Mouse (Mus musculus): ENCODE data around the gene Adamts18. TPM values are rescaled to one million over a fixed set of nuclear protein-coding genes. Genes with fewer than 3 reads are reported as not detected.

Adamts18 gene
- polyA plus RNA-seq, 1 experiment, result 1.1 TPM

DNA sequence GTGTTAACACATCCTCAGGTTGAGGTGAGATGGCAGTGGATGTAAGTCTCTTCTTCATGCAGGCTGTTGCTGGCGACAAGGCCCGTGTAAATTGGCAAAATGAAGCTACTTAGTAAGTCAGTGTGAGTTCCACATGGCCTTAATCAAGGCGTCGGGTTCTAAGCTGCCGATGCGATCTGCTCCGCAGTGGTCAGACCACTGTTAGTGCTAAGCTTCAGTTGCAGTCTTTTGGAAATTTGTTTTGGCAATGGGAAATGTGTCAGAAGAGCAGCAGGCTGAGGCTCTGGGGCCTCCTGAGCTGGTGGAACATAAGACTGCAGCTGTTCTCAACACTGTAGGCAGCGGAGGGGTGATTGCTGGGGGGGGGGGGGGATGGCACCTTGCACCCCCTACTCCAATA is 182.6 kb downstream of the Adamts18 start:
- Histone ChIP-seq H3K4me3 (ENCODE audit: low read depth, low read length) (no peak overlapping the region), H3K27ac (ENCODE audit: insufficient read depth, low read depth, low read length) (no peak overlapping the region), H3K36me3 (ENCODE audit: control insufficient read depth, insufficient read depth, low read length) (no peaks in the 10 kb centered on the region), H3K27me3 (ENCODE audit: control insufficient read depth, insufficient read depth, low read length) (no peaks in the 10 kb centered on the region), H3K4me1 (ENCODE audit: control insufficient read depth, insufficient read depth, insufficient read length, low read length) (no peaks in the 10 kb centered on the region)
- no peak for TF ChIP-seq CTCF (IDR thresholded peaks at IDR 0.05; ENCODE audit: extremely low read depth, insufficient read length, insufficient replicate concordance, low read depth, low read length)
- no peak for TF ChIP-seq POLR2A (IDR thresholded peaks at IDR 0.05; ENCODE audit: low read depth, low read length)
- 77% methylated on average over 8 of the region's 8 CpGs for WGBS

DNA sequence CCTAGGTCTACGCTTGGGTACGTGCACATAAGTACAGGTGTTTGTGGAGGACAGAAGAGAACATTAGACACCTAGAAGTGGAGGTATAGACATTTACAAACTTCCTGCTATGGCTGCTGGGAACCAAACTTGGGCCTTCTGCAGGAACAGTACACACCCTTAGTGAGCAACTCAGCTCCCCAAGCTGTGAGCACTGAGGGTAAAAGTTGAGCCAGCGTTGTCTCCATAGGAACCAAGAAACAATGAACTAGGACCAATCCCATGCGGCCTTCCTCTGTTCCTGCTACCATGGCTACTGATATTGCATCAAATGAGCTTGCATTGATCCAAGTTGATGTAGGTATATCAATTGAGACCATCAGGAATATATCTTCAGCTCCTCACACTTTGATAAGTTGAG is 183.5 kb downstream of the Adamts18 start:
- TF ChIP-seq POLR2A (IDR thresholded peaks at IDR 0.05; ENCODE audit: low read depth, low read length) (no peak), CTCF (IDR thresholded peaks at IDR 0.05; ENCODE audit: extremely low read depth, insufficient read length, insufficient replicate concordance, low read depth, low read length) (no peak)
- Histone ChIP-seq H3K27ac (ENCODE audit: insufficient read depth, low read depth, low read length) (no peak overlapping the region), H3K36me3 (ENCODE audit: control insufficient read depth, insufficient read depth, low read length) (no peaks in the 10 kb centered on the region), H3K27me3 (ENCODE audit: control insufficient read depth, insufficient read depth, low read length) (no peaks in the 10 kb centered on the region), H3K4me1 (ENCODE audit: control insufficient read depth, insufficient read depth, insufficient read length, low read length) (no peaks in the 10 kb centered on the region), H3K4me3 (ENCODE audit: low read depth, low read length) (no peak overlapping the region)
- 59% methylated on average over 4 of the region's 4 CpGs for WGBS

DNA sequence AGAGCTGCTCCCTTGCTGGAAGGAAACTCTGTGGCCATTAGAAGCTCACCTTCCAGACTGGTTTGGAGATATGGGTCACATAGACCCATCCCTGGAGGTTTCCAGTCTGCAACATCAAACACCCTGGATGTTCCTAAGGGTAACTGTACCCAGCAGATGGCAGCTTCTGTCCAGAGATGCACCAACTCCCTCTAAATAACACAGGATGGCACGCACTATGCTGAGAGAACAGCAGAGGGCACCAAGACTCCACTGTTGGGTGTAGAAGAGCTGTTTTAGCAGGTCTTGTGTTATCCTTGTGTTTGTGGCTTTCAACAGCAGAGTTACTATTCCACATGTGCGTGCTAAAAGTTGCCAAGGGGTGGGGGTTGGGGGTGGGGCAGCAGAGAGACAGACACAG is 184.0 kb downstream of the Adamts18 start:
- no peaks in the 10 kb centered on the region for H3K27me3 ChIP-seq (ENCODE audit: control insufficient read depth, insufficient read depth, low read length)
- H3K27ac ChIP-seq (ENCODE audit: insufficient read depth, low read depth, low read length), result no peak overlapping the region
- WGBS, result 12% methylated on average over 2 of the region's 2 CpGs

DNA sequence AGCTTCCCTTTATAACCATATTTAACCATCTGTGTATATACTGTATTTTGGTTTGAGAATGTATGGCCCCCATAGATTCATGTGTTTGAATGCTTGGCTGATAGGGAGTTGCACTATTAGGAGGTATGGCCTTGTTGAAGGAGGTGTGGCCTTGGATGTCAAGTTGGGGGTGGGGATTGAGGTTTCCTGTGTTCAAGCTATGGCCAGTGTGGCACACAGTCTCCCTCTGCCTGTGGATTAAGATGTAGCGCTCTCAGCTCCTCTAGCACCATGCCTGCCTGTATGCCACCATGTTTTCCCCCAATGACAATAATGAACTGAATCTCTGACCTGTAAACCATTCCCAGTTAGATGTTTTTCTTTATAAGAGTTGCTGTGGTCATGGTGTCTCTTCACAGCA is 188.4 kb downstream of the Adamts18 start:
- no peaks in the 10 kb centered on the region for H3K27me3 ChIP-seq (ENCODE audit: control insufficient read depth, insufficient read depth, low read length)
- no peak overlapping the region for H3K27ac ChIP-seq (ENCODE audit: insufficient read depth, low read depth, low read length)
- no peak overlapping the region for H3K4me3 ChIP-seq (ENCODE audit: low read depth, low read length)
- no peak for TF ChIP-seq POLR2A (IDR thresholded peaks at IDR 0.05; ENCODE audit: low read depth, low read length)
- no peaks in the 10 kb centered on the region for H3K36me3 ChIP-seq (ENCODE audit: control insufficient read depth, insufficient read depth, low read length)
- peaks cover 2% of the 10 kb centered on the region; the same call in 1 of the 2 replicates for H3K4me1 ChIP-seq (ENCODE audit: control insufficient read depth, insufficient read depth, insufficient read length, low read length)
- WGBS, result 90% methylated on average over 1 of the region's 1 CpGs

More for the DNA sequence above, 184.0 kb downstream of the Adamts18 start:
- no peak for TF ChIP-seq POLR2A (IDR thresholded peaks at IDR 0.05; ENCODE audit: low read depth, low read length)
- peak; percentile 27; the same call in 1 of the 2 replicates for TF ChIP-seq CTCF (IDR thresholded peaks at IDR 0.05; ENCODE audit: extremely low read depth, insufficient read length, insufficient replicate concordance, low read depth, low read length)
- Histone ChIP-seq H3K4me1 (ENCODE audit: control insufficient read depth, insufficient read depth, insufficient read length, low read length) (no peaks in the 10 kb centered on the region), H3K36me3 (ENCODE audit: control insufficient read depth, insufficient read depth, low read length) (no peaks in the 10 kb centered on the region), H3K4me3 (ENCODE audit: low read depth, low read length) (no peak overlapping the region)

GRCm38 (mm10) chr8:113656681-113657298 is 191.7 kb downstream of the Adamts18 start:
- Histone ChIP-seq H3K4me1 (ENCODE audit: control insufficient read depth, insufficient read depth, insufficient read length, low read length) (peaks cover 2% of the 10 kb centered on the region; the same call in 1 of the 2 replicates), H3K36me3 (ENCODE audit: control insufficient read depth, insufficient read depth, low read length) (no peaks in the 10 kb centered on the region), H3K27ac (ENCODE audit: insufficient read depth, low read depth, low read length) (no peak overlapping the region), H3K4me3 (ENCODE audit: low read depth, low read length) (no peak overlapping the region), H3K27me3 (ENCODE audit: control insufficient read depth, insufficient read depth, low read length) (no peaks in the 10 kb centered on the region)
- TF ChIP-seq POLR2A (IDR thresholded peaks at IDR 0.05; ENCODE audit: low read depth, low read length), result no peak
- no peak for TF ChIP-seq CTCF (IDR thresholded peaks at IDR 0.05; ENCODE audit: extremely low read depth, insufficient read length, insufficient replicate concordance, low read depth, low read length)
- 80% methylated on average over 11 of the region's 11 CpGs for WGBS

- TF ChIP-seq POLR2A (IDR thresholded peaks at IDR 0.05; ENCODE audit: low read depth, low read length) (no peak), CTCF (IDR thresholded peaks at IDR 0.05; ENCODE audit: extremely low read depth, insufficient read length, insufficient replicate concordance, low read depth, low read length) (no peak)
- Histone ChIP-seq H3K27ac (ENCODE audit: insufficient read depth, low read depth, low read length) (no peak overlapping the region), H3K4me1 (ENCODE audit: control insufficient read depth, insufficient read depth, insufficient read length, low read length) (peaks cover 2% of the 10 kb centered on the region; the same call in 1 of the 2 replicates), H3K4me3 (ENCODE audit: low read depth, low read length) (no peak overlapping the region), H3K27me3 (ENCODE audit: control insufficient read depth, insufficient read depth, low read length) (no peaks in the 10 kb centered on the region), H3K36me3 (ENCODE audit: control insufficient read depth, insufficient read depth, low read length) (no peaks in the 10 kb centered on the region)
- 84% methylated on average over 5 of the region's 5 CpGs for WGBS
Observed at GRCm38 (mm10) chr8:113656154-113656553, 192.4 kb downstream of the Adamts18 start.

DNA sequence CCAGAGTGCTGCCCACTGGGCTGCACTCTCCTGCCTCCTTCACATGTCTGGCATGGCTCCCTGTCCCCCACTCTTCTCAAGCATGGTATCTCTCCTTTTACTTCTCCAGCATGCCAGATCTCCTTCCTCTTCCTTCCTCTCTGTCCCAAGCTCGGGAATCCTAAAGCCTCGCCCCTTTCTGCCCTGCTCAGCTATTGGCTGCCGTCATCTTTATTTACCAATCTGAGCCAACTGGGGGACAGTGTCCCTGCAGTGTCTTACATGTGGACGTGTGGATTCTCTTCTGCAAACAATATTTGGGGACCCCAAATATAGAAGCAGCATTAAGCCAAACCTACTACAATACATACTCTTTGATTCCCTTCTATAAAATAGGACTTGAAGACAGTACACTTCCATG is 195.4 kb downstream of the Adamts18 start:
- Histone ChIP-seq H3K4me1 (ENCODE audit: control insufficient read depth, insufficient read depth, insufficient read length, low read length) (peaks cover 2% of the 10 kb centered on the region; the same call in 1 of the 2 replicates), H3K4me3 (ENCODE audit: low read depth, low read length) (no peak overlapping the region), H3K27me3 (ENCODE audit: control insufficient read depth, insufficient read depth, low read length) (no peaks in the 10 kb centered on the region), H3K36me3 (ENCODE audit: control insufficient read depth, insufficient read depth, low read length) (no peaks in the 10 kb centered on the region), H3K27ac (ENCODE audit: insufficient read depth, low read depth, low read length) (no peak overlapping the region)
- no peak for TF ChIP-seq CTCF (IDR thresholded peaks at IDR 0.05; ENCODE audit: extremely low read depth, insufficient read length, insufficient replicate concordance, low read depth, low read length)
- no peak for TF ChIP-seq POLR2A (IDR thresholded peaks at IDR 0.05; ENCODE audit: low read depth, low read length)
- WGBS, result 38% methylated on average over 4 of the region's 4 CpGs
